Mouse (Mus musculus) left cerebral cortex, adult 2 months (tissue): Measurements from ENCODE around the gene Leo1. TPM values are rescaled to one million over a fixed set of nuclear protein-coding genes. Genes with fewer than 3 reads are reported as not detected.

Source experiments
- DNase-seq, 2 experiments: peaks; one replicate each; pipeline ENCODE4 v3.0.0; 2021 to 2022; ENCODE audit warnings: low spot score in 2 of 2, mixed read lengths in 1 of 2; ENCODE audit errors: extremely low spot score in 1 of 2
- H3K27ac ChIP-seq: fragments of 200-600 bp; 2 replicates; pipeline ENCODE4 v1.8.1; 2022
- H3K4me3 ChIP-seq: fragments of 200-600 bp; 2 replicates; pipeline ENCODE4 v1.8.1; 2022
- CTCF ChIP-seq: fragments of 200-600 bp; IDR thresholded peaks from 2 replicates; pipeline ENCODE4 v1.8.1; 2022; ENCODE audit warnings: antibody characterized with exemption, mild to moderate bottlenecking, moderate library complexity
- intact Hi-C: fragments of 180-260 bp; cut with DNase I; formaldehyde crosslinking; loops from one replicate; pipeline ENCODE4 v1.15.1; 2025
- total RNA-seq, 2 experiments: library from RNA; stranded (reverse); gene quantifications; 2 replicates each; pipeline ENCODE4 v1.2.3; 2021

Gene Leo1
- total RNA-seq, 2 experiments from 2014 or later, result 29.8 to 29.9 TPM

DNA sequence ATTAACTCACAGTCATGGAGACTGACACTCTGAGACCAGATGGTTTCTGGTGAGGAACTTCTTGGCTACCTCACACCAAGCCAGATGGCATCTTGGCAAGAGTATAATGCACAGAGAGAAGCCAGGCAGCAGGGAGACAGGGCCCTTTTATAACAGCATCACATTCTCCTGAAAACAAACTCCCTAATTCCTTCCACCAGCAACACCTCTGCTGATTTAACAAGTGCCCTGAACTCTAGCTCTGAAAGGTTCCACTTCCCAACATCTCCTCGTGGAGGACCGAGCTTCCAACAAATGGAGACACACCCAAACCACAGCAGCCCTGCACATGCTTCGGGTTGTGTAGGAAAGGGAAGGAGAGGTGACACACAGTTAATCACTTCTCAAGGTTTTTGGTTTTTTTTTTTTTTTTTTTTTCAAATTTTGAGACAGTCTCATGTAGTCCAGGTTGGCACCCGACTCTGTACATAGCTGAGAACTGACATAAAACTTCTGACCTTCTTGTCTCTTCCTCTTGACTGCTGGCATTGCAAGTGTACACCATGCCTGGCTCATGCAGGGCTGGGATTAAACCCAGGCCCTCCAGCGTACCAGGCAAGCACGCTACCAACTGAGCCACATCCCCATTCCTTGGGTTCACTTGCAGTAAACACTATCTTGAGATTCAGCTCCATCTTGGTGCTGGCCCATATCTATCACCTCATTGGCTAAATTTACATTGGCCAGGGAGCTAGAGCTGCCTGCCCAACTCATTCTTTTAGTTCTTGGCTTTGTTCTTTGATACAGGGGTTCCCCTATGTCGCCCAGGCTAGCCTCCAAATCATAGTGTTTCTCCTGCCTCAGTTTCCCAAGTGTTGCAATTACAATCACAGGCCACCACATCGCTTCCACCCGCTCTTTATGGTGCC is 13.7 kb upstream of the Leo1 start:
- intact Hi-C loops, result no loop called here
- TF ChIP-seq CTCF, result no peak
- DNase-seq, result no peak
- H3K27ac ChIP-seq, result no peak overlapping the region
- H3K4me3 ChIP-seq, result no peak overlapping the region

DNA sequence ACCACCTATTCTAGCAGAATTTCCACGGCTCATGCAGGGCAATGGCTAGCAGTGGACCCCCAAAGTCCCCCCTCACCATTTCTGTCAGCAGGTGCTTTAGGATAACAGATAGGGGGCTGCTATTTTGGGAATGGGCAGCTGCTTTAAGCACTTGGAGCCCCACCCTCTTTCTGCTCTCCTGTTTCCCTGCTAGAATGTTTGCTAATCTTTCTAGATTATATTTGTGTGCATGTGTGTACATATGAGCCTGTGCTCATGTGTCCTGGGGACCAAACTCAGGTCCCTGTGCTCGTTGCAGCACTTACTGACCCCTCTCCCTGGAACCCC is 13.1 kb upstream of the Leo1 start:
- TF ChIP-seq CTCF, result no peak
- Histone ChIP-seq H3K27ac (no peak overlapping the region), H3K4me3 (no peak overlapping the region)
- no peak for DNase-seq
- intact Hi-C loops, result no loop called here

DNA sequence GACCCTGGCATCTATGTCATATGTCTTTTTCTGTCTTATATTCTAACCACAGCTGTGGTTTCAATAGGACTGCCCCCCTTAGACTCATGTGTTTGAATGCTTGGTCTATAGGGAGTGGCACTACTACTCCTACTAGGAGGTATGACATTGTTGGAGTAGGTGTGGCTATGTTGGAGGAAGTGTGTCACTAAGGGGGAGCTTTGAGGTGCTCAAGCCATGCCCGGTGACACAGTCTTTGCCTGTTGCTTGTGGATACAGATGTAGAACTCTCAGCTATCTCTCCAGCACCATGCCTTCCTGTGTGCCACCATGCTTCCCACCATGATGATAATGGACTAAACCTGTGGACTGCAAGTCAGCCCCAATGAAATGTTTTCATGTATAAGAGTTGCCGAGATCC is 12.3 kb upstream of the Leo1 start:
- no peak for DNase-seq
- TF ChIP-seq CTCF, result no peak
- intact Hi-C loops, result no loop called here
- no peak overlapping the region for H3K27ac ChIP-seq
- H3K4me3 ChIP-seq, result no peak overlapping the region

DNA sequence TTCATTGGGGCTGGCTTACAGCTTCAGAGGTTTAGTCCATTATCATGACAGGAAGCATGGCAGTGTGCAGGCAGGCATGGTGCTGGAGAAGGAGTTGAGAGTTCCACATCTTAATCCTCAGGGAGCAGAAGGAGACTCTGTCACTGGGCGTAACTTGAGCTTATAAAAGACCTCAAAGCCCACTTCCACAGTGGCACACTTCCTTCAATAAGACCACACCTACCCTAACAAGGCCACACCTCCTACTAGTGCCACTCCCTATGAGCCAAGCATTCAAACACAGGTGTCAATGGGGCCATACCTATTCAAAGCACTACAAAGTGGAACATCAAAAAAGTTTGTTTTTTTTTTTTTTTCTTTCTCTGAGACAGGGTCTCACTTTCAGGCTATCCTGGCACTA is 11.7 kb upstream of the Leo1 start:
- TF ChIP-seq CTCF, result no peak
- Histone ChIP-seq H3K27ac (no peak overlapping the region), H3K4me3 (no peak overlapping the region)
- intact Hi-C loops, result no loop called here
- no peak for DNase-seq

DNA sequence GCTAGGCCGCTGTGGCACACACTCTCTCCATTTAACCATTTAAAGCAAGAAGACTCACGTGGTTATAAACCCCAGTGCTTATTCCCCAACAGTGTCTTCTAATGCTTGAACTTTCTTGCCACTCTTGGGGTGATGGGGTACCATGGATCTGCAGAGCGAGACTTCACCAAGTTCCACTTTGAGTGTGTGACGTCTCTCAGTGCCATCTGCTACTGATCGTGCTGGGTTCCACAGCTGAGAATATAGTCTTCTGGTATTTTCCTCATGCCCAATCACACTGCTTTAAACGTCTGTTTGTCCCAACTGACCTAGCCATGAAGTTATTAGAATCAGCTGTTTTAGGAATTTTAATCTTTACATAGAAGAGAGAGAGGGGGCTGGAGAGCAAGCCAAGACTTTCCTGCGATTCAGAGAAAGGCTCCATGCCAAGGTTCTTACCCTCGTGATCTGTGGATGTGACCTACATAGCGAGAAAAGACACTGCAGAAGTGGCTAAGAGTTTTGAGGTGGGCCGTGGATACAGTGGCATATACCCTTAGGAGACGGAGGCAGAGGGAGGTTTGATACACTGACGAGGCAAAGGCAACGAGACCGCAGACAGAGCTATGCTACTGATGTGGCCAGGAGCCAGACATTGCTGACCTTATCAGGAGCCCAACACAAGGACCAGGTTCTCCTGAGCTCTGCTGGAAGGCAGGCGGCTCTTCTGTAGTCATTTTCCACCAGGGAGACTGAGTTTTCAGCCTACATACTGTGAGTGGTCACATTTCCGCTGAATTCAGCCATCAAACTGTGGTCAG is 10.3 kb upstream of the Leo1 start:
- no peak overlapping the region for H3K4me3 ChIP-seq
- peak overlapping the region; percentile 60 for H3K27ac ChIP-seq
- TF ChIP-seq CTCF, result no peak
- no peak for DNase-seq
- intact Hi-C loops, result no loop called here

DNA sequence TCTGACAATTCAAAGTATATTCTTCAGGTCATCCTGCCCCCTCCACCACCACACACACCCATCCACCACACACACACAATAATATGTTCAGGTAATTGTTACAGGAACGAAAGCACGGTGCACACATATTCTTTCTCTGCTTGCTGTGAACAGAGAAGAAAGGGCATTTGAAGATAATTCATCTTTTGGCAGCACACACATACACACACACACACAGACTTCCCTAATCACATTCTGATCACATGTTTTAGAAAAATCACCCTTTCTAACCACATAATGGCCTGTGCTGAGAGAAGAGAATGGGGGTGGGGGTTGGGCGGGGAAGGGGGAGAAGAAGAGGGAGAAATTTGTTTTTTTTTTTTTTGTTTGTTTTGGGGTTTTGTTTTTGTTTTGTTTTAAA is 8.6 kb upstream of the Leo1 start:
- no peak for DNase-seq
- Histone ChIP-seq H3K27ac (no peak overlapping the region), H3K4me3 (no peak overlapping the region)
- TF ChIP-seq CTCF, result no peak
- intact Hi-C loops, result loop anchor here (2.0 kb wide), 1 partner anchor 72 kb away; no protein-coding TSS in a partner anchor

DNA sequence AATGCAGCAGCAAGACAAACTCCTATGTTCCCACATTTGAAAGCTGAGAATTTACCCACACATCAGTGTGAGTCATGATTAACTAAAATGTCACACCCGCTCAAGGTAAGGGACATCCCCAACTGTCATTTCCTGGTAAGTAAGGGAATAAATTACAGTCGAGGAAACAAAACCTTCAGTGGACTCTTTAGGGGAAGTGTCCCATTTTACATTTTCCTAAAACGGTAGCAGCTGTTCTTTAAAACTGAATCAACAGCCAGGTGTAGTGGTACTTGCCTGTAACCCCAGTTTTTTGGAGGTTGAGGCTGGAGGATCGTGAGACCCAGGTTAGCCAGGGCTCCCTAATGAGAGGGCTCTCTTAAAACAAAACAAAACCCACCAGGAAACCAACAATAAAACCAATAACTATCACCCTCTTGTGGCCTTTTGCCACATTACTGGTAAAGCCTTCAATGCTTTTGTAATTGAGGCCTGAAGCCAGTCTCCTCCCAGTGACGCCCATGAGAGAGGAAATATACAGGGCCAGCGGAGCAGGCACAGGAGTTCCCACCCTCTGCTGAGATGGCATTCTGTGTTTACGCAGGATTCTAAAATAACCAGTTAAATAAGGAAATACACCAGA is 7.0 kb upstream of the Leo1 start:
- Histone ChIP-seq H3K4me3 (no peak overlapping the region), H3K27ac (no peak overlapping the region; the same call in 1 of the 2 replicates)
- DNase-seq, result no peak
- peak; percentile 55 for TF ChIP-seq CTCF
- intact Hi-C loops, result loop anchor here (1.0 to 2.0 kb wide), 2 partner anchors 23 to 152 kb away; partner anchors contain the start of gene Mapk6

DNA sequence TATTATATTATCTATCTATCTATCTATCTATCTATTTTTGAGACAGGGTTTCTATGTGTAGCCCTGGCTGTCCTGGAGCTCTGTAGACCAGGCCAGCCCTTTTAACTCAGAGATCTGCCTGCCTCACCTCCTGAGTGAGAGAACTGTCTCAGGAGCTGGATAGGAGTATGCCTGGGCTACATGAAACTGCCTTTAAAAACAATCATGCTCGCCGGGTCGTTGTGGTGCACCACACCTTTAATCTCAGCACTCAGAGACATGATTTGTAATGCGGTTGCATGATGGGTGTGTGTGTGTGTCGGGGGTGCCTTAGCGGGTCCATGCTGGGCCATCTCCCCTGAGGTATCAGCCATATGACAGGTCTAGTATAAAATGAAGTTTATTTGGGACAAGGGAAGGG is 6.5 kb upstream of the Leo1 start:
- DNase-seq, result no peak
- H3K27ac ChIP-seq, result no peak overlapping the region
- TF ChIP-seq CTCF, result no peak
- intact Hi-C loops, result loop anchor here (1.0 to 2.0 kb wide), 2 partner anchors 24 to 153 kb away; partner anchors contain the start of gene Mapk6
- H3K4me3 ChIP-seq, result no peak overlapping the region

DNA sequence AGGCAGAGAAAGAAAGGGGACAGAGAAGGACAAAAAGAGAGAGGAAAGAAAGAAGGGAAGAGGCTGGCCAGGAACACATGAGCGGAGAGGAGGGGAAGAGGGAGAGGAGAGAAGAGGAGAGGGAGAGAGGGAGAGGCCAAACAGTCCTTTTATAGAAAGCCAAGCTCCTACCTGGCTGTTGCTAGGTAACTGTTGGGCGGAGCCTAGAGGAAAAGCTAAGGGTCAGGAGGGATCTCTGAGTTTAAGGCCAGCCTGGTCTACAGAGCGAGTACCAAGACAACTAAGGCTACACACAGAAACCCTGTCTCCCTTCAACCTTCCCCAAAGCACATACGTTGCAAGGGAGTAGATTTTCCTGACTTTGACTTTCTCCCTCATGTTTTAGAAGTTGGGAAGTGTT is 6.0 kb upstream of the Leo1 start:
- H3K4me3 ChIP-seq, result no peak overlapping the region
- intact Hi-C loops, result loop anchor here (2.0 kb wide), 1 partner anchor 24 kb away; the partner anchor contains the start of gene Mapk6
- no peak overlapping the region for H3K27ac ChIP-seq
- no peak for TF ChIP-seq CTCF
- DNase-seq, result no peak

DNA sequence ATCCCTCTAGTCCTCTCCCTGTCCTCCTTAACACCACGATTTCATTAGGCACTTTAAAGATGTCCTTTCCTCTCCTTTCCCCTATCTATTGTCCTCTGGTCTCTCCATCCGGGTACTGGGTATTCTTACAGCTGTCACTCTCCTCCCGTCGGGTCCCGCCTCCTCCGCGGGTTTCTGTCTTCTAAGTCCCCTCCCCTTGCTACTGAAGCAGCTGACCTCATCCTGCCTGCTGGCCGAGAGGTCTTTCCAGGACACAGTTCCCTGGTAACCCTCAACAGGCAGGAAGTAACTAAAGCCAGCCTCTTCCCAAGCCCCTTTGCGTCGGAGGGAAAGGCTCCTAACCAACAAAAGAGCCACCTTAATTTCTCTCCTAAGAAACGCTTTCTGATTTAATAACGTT is 5.4 kb upstream of the Leo1 start:
- intact Hi-C loops, result loop anchor here (2.0 kb wide), 1 partner anchor 25 kb away; the partner anchor contains the start of gene Mapk6
- Histone ChIP-seq H3K4me3 (no peak overlapping the region), H3K27ac (peak overlapping the region; percentile 62)
- DNase-seq, result peak; percentile 19 to 44
- TF ChIP-seq CTCF, result no peak

DNA sequence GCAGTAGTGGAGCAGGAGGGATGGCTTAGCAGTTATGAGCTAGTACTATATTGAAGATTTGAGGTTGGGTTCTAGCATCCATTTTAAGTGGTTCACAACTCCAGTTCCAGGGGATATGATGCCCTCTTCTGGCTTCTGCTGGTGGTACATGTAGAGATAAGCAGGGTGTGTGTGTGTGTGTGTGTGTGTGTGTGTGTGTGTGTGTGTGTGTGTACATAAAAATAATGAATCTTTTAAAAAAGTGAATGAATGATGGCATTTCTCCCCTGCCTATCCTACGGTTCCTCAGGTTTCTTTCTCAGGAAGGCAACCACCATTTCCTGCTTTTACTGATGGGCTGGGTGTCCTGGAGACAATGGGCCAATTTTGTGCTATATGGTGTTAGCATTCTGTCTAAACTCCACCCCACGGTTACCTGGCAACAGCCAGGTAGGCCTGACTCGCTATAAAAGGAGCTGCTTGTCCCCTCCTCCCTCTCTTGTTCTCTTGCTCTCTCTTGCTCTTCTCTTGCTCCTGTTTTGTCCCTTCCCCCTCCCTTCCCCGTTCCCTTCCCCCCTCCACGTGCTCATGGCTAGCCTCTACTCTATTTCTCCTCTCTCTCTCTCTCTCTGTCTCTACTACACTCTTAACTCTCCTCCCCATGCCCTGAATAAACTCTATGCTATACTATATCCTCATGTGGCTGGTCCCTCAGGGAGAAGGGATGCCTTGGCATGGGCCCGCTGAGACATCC is 3.5 kb upstream of the Leo1 start:
- peak; percentile 34 for TF ChIP-seq CTCF
- H3K4me3 ChIP-seq, result no peak overlapping the region
- intact Hi-C loops, result no loop called here
- DNase-seq, result no peak
- no peak overlapping the region for H3K27ac ChIP-seq
